Mouse (Mus musculus) frontal cortex, adult 2 months (tissue): Measurements from ENCODE around the gene Rabgap1l. TPM values are rescaled to one million over a fixed set of nuclear protein-coding genes. Genes with fewer than 3 reads are reported as not detected.

Experiments
- DNase-seq, 2 experiments: peaks; one replicate each; pipeline ENCODE4 v3.0.0; 2022; ENCODE audit warnings: low spot score in 1 of 2; ENCODE audit errors: extremely low spot score in 1 of 2
- polyA plus RNA-seq: library from polyadenylated mRNA; depleted of rRNA; stranded (reverse); fragments of >200 nt; gene quantifications from 2 replicates; pipeline ENCODE4 v1.2.3, GENCODE M21; 2012

The Rabgap1l gene
- polyA plus RNA-seq, 1 experiment: 79.8 TPM

DNA sequence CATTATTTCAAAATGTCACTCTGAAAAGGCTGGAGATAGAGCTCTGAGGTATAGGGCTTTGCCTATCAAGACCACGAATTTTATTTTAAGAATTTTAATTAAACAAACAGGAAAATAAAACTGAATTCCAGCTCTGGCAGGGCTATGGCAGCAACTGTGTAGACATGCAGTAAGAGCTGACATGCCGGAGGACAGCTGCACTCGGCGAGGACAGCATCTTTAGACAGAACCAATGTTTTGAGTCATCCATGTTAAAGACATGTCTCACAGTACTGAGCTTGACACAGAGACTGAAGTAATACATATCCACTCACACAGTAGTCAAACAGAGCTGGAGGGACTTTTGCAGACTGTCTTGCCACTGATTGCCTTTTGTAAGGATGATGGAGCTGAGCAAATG, 532.4 kb downstream of the Rabgap1l start:
- no peak for DNase-seq

DNA sequence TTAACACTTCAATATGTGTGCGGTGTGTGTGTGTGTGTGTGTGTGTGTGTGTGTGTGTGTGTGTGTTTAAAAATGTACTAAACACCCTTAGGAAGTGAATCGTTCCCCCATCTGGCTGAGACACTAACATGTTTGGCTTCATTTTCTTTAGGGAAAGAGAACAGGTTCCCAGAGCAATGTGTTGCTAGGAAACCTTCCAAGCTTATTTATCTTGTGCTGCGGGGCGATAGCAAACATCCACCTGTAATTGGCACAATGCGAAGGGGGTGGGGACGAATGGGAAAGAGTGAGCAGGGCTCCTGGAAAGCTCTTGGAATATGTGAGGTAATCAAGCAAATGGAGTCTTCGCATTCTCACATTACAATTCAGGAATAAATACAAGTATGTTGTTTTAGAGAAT, 533.1 kb downstream of the Rabgap1l start:
- no peak for DNase-seq

DNA sequence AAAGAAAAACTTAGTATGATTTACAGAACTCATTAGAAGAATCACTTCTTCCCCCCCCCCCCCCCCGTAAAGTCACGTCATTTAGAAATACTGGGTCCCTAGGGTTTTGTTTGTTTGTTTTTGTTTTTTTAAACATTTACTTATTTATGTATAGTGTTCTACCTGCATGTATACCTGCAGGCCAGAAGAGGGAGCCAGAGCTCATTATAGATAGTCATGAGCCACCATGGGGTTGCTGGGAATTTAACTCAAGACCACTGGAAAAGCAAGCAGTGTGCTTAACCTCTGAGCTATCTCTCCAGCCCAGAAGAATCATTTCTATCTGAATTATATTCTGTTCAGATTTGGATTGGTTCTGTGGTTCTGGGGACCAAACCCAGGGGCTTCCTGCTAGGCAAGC, 539.9 kb downstream of the Rabgap1l start:
- DNase-seq: no peak

DNA sequence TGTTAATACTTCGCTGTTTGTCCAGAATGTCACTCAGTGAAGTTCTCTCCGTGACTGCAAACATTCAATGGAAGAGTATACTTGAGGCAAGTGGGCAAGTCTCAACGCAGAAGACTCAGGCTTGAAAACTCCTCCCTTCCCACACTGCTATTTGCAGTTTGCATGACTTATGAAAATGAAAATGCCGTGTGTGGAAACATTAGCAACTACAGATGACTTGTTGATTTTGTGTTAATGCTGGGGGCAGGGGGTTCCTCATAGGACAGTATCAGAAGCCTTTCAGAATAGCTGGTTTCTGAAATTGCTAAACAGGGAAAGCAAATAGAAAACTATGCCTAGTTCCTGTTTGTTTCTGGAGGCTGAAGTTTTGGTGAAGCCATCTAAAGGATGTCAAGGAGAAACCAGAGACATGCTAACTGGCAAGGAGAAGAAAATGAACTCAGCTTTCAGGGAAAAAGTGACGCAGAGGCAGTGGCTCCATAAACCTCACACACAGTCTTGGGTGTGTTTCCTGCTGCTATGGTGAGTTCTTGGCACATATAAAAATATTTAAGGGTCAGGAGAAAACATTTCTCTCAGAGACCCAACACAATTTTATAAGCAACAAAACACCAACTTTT, 541.5 kb downstream of the Rabgap1l start:
- DNase-seq: no peak

DNA sequence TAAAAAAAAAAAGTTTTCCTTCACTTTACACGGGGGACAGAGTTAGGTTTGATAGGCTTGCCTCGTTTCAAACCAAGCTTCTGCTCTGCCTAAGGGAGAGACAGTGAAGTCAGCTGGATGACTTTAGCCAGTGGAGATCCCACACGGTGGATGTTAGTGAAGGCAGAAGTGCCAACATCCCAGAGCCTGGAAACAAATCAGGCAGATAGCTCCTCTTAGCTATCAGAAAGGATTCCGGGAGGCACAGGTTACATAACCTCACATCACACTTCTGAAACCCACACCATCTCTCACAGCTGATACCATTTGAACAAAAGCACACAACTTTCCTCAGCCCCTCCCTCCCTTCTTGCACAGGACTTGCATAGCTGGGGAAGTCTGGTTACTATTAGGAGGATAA, 542.2 kb downstream of the Rabgap1l start:
- peak in 1 of 2 experiments; percentile 43 for DNase-seq

DNA sequence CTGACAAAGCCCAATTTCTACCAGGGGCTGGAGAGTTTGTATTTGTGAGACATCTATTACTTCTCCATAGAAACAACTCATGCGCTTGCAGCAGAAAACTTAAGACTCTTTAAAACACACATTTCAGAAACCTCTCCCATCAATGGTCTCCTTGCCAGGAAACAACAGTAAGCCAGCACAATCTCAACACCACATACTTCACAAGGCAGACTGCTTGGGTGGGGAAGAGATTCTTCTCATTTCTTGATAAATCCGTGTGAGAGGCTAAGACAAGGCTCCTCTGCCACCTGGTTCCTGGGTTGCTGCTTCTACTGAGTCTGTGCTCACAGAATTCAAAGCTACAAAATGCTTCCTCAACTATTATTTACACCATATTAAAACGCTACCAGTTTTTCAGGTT, 543.2 kb downstream of the Rabgap1l start:
- no peak for DNase-seq

DNA sequence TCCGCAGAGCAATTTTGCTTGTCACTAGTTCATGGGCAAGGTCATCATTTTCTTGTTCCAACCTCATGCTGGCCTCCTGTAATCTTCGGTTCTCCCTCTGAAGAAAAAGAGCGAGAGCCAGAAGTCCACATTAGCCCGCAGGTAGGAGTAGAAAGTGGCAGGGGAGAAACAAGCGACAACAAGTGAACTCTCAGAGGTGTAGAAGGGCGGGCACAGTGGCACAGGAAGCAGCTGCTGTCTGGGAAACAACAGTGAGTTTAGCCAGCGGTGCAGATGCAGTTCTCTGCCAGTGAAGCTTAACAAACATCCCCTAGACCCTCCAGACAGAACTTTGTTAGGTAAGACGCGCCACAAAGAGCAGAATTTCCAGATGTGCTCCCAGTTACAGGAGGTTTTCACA, 545.5 kb downstream of the Rabgap1l start:
- no peak for DNase-seq

DNA sequence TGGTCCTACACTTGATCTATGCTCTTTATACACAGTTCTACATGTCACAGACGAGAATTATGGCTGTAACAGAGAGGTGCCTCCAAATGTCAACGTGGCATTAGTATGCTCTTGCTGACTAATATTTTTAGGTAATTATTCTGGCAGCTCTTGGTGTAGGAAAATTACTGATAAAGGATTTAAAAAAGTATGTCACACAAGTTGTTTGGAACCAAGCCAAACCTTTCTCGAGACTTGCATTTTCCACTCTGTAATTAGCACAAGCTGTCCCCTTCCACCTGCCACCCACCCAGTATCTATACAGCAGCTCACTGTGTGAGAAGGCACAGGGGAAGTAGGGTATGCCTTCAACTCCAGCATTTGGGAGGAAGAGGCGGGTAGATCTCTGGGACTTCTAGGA, 546.2 kb downstream of the Rabgap1l start:
- peak in 1 of 2 experiments; percentile 49 for DNase-seq

DNA sequence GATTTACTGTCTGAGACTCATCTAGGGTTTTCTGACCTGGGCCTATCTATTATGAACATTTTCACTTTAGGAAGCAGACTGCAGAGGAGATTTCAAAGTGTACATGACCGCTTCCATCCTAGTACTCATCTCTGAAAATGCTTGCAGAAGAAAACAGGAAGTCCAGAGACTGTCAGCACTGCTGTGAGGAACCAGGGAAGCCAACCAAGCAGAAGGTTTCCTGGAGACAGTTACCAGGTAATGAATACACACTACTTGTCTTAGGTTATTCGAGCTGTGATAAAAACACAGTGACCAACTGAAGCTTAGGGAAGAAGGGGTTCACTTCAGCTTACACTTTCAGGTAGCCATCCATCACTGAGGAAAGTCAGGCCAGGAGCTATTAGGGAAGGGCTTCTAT, 547.1 kb downstream of the Rabgap1l start:
- DNase-seq: no peak

DNA sequence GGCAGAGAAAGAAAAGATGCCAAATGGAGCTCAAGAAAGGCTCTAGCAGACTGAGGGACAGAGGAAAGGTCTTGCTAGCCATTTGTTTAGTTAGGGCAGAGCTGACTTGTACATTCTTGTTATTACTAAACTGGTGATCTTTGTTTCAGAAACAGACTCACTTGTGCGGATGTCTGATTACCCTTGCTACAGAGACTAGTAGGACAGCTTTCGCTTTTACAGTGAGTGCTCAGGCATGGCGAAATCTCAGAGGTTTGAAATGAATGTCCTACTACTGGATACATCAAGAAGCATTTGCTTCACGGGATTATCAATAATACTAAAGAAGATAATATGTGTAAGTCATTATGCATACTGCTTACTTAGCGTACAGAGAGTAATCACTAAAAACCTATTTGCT, 548.3 kb downstream of the Rabgap1l start:
- no peak for DNase-seq

DNA sequence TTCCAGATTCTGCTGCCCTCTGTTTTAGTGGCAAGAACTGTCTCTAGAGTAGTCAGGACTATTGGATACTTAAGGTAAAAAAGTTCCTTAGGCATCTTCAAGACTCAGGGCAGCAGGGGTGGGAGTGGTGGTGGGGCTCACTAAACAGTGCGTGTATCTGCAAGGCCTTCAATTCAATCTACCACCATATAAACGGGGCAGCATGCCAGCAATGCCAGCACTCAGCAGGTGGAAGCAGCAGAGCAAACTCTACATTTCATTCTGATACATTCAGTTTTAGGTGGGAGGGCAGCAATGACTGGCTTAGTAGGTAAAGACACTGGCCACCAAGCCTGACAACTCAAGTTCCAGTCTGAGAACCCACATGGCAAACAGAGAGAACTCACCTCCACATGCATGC, 552.9 kb downstream of the Rabgap1l start:
- DNase-seq: no peak

DNA sequence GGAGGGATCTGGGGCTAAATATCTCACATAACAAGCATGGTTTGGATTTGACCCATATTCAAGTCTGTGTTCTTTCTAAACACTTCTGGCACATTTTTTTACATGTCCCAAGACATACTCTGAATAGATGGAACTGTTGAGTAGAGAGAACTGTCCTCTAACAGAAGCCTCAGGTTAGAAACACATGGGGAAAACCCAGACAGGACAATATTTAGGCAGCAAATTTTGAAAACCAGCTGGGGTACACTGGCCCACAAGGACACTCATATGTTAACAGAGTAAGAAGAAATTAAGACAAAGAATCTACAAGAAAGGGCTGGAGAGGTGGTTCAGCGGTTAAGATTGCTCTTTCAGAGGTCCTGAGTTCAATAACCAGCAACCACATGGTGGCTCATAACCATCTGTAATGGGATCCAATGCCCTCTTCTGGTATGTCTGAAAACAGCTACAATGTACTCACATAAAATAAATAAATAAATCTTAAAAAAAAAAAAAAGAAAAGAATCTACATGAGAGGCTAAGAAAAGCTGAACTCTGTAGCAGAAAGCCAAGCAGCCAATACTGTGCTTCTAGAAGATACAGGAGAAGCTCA, 554.1 kb downstream of the Rabgap1l start:
- DNase-seq: no peak

DNA sequence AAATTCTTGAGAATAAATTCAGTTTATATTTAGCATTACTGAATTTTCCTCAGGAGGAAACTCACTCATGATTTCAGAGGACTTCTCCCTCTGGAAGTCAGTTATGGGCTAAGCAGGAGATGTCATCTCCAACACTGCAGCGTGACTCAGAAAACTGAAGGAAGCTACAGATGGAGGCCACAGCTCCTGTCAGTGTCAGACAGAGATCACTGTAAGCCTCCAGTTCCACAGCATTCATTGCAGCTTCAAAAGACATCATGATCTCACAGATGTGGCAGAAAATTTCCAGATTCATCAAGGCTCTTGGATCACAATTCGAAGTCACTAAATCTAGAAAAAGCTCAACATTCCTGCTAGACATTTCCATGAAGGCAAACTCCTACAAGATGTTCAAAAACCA, 555.0 kb downstream of the Rabgap1l start:
- peak in 1 of 2 experiments; percentile 33 for DNase-seq

DNA sequence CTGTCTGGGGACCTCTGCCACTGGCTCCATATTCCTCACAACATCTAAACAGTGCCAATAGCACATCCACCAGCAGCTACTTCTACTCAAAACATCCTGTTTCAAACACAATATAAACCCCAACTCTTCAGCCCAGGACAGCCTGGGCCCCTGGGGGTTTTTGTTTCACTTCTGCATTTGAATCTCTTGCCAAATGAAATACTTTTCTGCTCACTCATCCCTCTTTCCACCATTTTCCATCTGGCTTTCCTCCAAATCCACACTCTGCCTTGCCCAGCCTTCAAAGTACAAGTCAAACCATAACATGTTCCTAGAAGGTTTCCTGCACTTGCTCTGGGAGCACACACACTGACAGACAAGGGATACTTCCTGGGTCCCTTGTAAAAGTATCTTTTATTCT, 559.1 kb downstream of the Rabgap1l start:
- no peak for DNase-seq

DNA sequence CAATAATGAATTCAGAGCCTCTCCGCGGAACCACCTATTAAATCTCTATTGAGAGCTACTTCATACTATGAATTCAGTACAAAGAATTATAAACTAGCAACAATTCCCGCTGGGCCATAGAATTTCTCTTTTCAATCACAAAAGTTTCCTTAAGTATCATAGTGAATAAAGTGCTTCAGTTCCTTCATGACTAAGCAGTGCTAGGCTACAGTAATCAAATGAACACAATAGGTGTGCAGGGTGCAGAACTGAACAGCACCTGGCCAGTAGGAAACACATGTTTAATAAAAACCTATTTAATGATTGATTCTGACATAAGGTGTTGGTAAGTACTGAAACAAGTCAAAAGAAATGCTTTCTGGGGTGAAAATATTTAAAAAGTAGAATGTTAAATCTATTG, 560.9 kb downstream of the Rabgap1l start:
- DNase-seq: no peak

DNA sequence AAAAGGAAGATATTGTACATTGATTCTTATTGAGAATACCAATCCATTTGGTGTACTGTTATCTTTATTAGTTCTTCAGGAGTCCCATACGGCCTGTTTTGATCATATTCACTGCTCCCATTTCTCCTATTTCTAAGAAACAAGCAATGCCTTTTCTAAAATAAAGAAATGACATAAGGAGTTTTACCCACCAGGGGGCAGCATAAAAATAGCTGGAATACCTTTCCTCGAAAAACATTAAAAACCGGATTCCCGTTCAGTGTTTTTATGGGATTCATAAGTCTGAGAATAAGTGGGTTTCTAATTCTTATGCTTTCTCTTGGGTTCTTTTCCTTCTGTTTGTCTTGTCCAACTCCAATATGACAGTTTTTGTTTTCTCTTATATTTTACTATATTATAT, 562.0 kb downstream of the Rabgap1l start:
- DNase-seq: peak in 1 of 2 experiments; percentile 90

DNA sequence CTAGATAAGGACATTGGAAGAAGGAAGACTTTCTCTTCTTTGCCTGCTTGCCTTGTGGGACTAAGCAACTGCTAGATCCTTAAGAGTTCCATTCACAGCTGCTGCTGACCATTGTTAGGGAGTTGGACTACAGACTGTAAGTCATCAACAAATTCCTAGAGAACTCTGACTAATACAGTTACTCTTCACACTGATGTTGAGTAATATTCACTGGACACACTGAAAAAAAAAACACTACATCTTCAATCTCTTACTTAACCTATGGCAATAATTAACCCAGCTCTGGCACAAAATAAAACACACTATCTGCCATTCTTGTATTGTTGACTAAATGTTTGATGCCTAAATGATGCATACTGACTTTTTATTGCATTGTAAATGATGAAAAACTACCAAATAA, 565.2 kb downstream of the Rabgap1l start:
- no peak for DNase-seq

DNA sequence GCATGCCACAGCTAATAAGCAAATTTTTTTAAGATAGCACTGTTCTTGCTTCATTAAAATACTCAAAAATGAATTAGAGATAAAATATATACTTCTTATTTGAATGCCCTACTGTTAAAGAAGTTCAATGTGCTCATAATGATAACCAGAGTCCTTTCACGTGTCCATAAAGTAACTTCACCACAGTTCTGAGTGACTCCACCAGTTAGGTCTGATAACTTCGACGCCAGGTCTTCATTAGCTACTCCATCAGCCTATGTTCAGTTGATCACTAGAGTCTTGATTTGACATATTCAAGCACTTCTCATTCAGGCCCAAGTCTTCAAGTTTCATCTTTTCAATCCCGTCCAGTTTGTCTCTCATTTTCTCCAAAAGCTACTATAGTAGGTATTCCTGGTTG, 565.8 kb downstream of the Rabgap1l start:
- no peak for DNase-seq

DNA sequence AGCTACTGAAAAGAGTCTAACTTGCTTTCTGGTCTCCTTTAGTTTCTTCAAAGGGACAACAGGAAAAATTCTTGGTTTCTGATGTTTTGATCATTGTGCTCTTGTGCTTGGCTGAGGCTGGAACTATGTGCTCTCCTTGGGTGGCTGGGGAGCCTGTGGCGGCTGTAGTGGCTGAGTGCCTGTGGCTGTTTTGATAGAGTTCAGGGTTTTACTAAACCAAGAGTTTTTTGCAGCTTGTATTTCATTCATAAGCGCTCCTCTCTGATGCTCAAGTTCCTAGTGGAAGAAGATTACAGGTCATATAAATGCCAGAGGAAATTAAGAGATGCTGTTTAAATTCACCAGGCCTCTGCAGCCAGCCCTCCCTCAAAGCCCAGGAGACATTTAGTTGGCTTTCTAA, 568.9 kb downstream of the Rabgap1l start:
- no peak for DNase-seq

DNA sequence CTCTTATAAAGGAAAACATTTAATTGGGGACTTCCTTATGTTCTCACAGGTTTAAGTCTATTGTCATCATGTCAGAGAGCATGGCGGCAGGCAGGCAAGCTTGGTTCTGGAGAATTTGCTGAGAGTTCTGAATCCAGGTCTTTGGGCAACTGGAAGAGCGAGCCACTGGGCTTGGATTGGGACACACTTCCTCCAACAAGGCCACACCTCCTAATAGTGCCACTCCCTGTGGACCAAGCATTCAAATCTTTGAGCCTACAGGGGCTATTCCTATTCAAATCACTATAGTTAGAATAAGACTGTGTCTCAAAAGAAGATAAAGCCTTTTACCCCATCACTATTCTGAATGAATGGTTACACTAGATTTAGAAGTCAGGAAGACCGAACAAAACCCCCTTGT, 575.1 kb downstream of the Rabgap1l start:
- no peak for DNase-seq

DNA sequence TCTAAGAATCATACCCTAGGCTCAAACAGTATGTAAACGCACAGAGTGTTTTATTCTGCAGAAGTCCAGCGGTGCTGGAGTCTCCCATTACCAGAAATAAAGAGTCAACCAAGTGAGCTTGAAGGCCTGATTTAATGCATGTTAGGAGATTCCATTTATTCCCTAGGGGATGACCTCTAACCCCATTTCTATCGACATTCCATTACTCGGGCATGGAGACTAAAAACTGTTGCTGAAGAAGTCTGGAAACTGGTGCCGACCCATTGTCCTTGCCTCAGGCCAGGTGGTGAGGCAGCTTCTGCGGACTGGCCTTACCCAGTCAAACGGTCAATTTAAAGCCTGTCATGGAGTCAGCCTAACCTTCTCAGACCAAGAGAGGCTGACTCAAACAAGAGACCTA, 578.8 kb downstream of the Rabgap1l start:
- DNase-seq: no peak

DNA sequence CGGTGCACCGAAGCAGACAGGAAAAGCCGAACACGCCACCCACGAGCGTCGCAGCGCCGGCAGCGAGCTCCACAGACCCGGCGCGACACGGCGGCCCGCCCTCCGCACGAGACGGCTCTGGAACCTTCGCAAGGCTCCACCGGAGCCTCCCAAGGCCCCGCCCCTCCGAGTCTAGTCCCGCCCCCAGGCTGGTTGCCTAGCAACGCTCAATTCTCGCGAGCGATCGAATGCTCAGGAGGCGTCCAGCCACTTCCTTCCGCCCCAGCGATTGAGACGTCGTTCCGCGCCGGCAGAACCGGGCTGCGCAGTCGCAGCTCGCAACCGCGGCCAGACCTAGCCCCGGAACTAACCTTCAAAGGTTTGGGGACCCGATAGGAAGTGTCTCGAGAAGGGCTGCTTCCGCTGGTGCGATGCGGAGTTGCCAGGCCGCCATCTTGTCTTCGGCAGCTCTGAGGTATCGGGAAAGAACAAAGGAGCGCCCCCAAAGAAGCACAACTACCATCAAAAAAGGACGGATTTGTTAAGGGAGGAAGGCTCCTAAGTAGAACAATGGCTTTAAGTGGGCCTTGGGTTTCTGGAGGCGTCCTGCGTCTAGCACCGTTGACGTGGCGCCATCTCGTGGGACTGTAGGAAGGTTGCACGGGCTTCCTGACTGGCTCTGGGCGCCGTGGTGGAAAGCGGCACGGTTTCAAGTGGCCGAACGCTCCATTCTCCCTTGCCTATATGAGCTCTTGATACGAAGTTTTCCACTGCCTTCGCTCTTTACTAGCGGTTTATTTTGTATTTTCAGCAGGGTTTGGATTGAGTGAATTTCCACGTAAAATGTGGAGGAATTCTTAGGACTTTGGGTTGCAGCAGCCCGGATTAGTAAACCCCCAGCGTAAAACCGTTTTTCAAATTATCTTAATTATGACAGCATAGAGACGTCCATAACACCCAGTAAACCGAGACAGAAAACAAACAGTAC, 580.0 kb downstream of the Rabgap1l start, which contains the start of gene Cacybp:
Gene Cacybp (minus strand): TSS at position 173 of the 967 bp plus-strand sequence.
- DNase-seq: peak; percentile 98 to 100
